Mouse (Mus musculus) liver, adult 2 months (tissue): ENCODE measurements around the gene Kcmf1. TPM values are rescaled to one million over a fixed set of nuclear protein-coding genes. Genes with fewer than 3 reads are reported as not detected.
A peak's percentile ranks its signal among the peaks of the same experiment; 100 is the strongest.

ENCODE experiments used
- DNase-seq: peaks from one replicate; pipeline ENCODE4 v3.0.0-alpha.2; 2011; ENCODE audit warnings: low read depth, low spot score; ENCODE audit errors: extremely low read depth
- H3K27ac ChIP-seq: fragments of 200-500 bp; replicated peaks from 2 replicates; pipeline ENCODE4 v1.5.1; 2012; ENCODE audit warnings: low read depth, mild to moderate bottlenecking, control low read depth, inconsistent platforms, low read length; ENCODE audit not compliant: insufficient read depth
- H3K27me3 ChIP-seq: fragments of 200-500 bp; 2 replicates; pipeline ENCODE4 v1.6.1; 2012; ENCODE audit warnings: mild to moderate bottlenecking, moderate library complexity, low read length, inconsistent platforms; ENCODE audit not compliant: control insufficient read depth, insufficient read depth
- H3K36me3 ChIP-seq: fragments of 200-500 bp; 2 replicates; pipeline ENCODE4 v1.6.1; 2012; ENCODE audit warnings: low read length, inconsistent platforms; ENCODE audit not compliant: control insufficient read depth, insufficient read depth
- H3K4me1 ChIP-seq: fragments of 200-500 bp; 2 replicates; pipeline ENCODE4 v1.6.1; 2011; ENCODE audit warnings: low read length; ENCODE audit not compliant: control insufficient read depth, insufficient read depth
- H3K4me3 ChIP-seq: fragments of 200-500 bp; 2 replicates; pipeline ENCODE4 v1.5.1; 2011; ENCODE audit warnings: low read depth, mild to moderate bottlenecking, control low read depth, low read length, moderate library complexity; ENCODE audit not compliant: insufficient read depth
- H3K79me2 ChIP-seq: fragments of 200-500 bp; 2 replicates; pipeline ENCODE4 v1.6.1; 2012; ENCODE audit warnings: inconsistent platforms, mild to moderate bottlenecking, low read length, moderate library complexity; ENCODE audit not compliant: control insufficient read depth, insufficient read depth
- H3K9ac ChIP-seq: fragments of 200-500 bp; 2 replicates; pipeline ENCODE4 v1.6.1; 2012; ENCODE audit warnings: low read depth, mild to moderate bottlenecking, control low read depth, inconsistent platforms, low read length
- CTCF ChIP-seq: fragments of 200-500 bp; IDR thresholded peaks from 2 replicates; pipeline ENCODE4 v1.5.1; 2011; ENCODE audit warnings: low read depth, low read length, control low read depth
- POLR2A ChIP-seq: fragments of 200-500 bp; IDR thresholded peaks from 2 replicates; pipeline ENCODE4 v1.6.1; 2011; ENCODE audit warnings: low read length, control low read depth; ENCODE audit not compliant: insufficient read depth; ENCODE audit errors: extremely low read depth
- WGBS: fragments of 180-500 bp; shearing (Covaris S2); methylation state at CpG from one replicate; pipeline ENCODE4 v1.1.7; 2018; 5-methylcytosine and 5-hydroxymethylcytosine counted together
- polyA plus RNA-seq: library from polyadenylated mRNA; depleted of rRNA; stranded (reverse); fragments of >200 nt; gene quantifications from 2 replicates; pipeline ENCODE4 v1.2.3, GENCODE M21; 2012
- total RNA-seq: library from RNA; depleted of rRNA; stranded (reverse); fragments of >200 nt; gene quantifications from 2 replicates; pipeline ENCODE4 v1.2.3, GENCODE M21; 2014

Gene Kcmf1
- total and polyA plus RNA-seq, 2 experiments, result 38.6 to 107 TPM

DNA sequence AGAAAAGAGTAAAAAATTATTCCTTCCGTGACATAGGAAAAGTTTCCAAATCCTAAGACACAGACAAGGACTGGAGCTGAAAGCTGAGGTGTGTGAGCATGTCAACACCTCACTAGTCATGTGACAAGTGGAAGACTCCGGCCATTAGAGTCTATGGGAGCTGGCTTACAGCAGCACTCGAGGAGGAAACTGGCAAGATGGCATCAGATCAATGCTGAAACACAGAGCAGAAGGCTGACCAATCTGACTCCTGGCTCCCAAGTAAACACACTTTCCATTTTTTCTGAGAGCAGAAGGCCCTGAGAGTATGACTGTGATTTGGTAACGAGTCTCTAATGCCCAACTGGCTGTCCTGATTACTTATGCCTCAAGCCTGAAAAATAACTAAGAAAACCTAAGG, 47.6 kb downstream of the Kcmf1 start:
- 39% methylated on average over 4 of the region's 4 CpGs for WGBS
- Histone ChIP-seq H3K9ac (no peak overlapping the region), H3K4me1 (peaks cover 5% of the 10 kb centered on the region; the same call in 1 of the 2 replicates), H3K79me2 (peaks cover 10% of the 10 kb centered on the region; the same call in 1 of the 2 replicates), H3K27me3 (no peaks in the 10 kb centered on the region), H3K27ac (no peak overlapping the region), H3K4me3 (no peak overlapping the region), H3K36me3 (peaks cover 55% of the 10 kb centered on the region)
- TF ChIP-seq CTCF, result no peak
- TF ChIP-seq POLR2A, result no peak
- peak; percentile 33 for DNase-seq

DNA sequence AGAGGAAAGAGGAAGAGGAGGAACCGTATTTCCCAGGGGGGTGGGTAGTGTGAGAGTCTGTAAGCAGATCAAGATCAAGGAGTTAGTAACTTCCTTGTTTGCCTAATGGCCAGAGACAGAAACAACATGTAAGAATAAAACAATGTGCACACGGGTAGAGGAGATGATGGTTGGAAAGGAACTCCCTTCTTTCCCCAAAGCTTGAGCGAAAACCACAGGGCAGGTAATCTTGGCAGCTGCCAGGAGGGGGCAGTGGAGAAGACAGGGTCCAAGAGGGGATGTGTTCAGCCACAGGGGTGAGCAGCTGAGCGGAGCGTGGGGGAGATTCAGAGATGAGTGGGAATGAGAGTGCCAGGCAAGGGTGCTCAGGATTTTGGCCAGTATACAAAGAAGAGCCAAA, 48.1 kb downstream of the Kcmf1 start:
- DNase-seq, result no peak
- Histone ChIP-seq H3K27me3 (no peaks in the 10 kb centered on the region), H3K36me3 (peaks cover 55% of the 10 kb centered on the region)

DNA sequence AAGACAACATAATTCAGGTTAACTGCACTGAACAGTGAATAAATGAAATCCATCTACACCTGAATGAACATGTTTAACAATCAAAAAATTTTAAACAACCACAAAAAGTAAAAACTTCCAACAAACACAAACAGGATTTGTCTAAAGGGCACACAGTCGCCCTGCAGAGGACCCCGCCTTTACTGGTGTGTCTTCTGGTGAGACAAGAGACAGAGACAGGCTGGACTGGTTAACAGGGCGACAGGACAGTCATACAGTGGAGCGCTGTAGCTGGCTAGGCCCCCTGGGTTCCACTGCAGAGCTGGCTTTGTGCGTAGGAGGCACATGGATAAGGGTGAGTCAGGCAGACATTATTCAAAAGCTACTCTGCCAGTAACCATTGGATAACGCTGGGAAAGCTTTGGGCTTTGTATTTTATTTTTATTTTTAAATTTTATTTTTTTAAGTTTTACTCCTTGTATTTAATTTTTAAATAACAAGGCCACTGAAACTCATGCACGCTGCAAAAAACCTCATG, 57.7 kb downstream of the Kcmf1 start:
- H3K27me3 ChIP-seq, result no peaks in the 10 kb centered on the region
- no peaks in the 10 kb centered on the region for H3K4me1 ChIP-seq
- no peak overlapping the region for H3K27ac ChIP-seq
- H3K36me3 ChIP-seq, result peaks cover 45% of the 10 kb centered on the region
- H3K4me3 ChIP-seq, result no peak overlapping the region
- TF ChIP-seq POLR2A (no peak), CTCF (no peak)
- WGBS, result 94% methylated on average over 7 of the region's 7 CpGs
- no peaks in the 10 kb centered on the region for H3K79me2 ChIP-seq
- no peak overlapping the region for H3K9ac ChIP-seq
- DNase-seq, result no peak

More for the DNA sequence above, 48.1 kb downstream of the Kcmf1 start:
- Histone ChIP-seq H3K4me3 (no peak overlapping the region), H3K79me2 (peaks cover 10% of the 10 kb centered on the region; the same call in 1 of the 2 replicates), H3K9ac (no peak overlapping the region), H3K27ac (no peak overlapping the region; the same call in 1 of the 2 replicates), H3K4me1 (peaks cover 5% of the 10 kb centered on the region; the same call in 1 of the 2 replicates)
- WGBS, result 89% methylated on average over 5 of the region's 5 CpGs
- TF ChIP-seq POLR2A (no peak), CTCF (peak; percentile 67)

DNA sequence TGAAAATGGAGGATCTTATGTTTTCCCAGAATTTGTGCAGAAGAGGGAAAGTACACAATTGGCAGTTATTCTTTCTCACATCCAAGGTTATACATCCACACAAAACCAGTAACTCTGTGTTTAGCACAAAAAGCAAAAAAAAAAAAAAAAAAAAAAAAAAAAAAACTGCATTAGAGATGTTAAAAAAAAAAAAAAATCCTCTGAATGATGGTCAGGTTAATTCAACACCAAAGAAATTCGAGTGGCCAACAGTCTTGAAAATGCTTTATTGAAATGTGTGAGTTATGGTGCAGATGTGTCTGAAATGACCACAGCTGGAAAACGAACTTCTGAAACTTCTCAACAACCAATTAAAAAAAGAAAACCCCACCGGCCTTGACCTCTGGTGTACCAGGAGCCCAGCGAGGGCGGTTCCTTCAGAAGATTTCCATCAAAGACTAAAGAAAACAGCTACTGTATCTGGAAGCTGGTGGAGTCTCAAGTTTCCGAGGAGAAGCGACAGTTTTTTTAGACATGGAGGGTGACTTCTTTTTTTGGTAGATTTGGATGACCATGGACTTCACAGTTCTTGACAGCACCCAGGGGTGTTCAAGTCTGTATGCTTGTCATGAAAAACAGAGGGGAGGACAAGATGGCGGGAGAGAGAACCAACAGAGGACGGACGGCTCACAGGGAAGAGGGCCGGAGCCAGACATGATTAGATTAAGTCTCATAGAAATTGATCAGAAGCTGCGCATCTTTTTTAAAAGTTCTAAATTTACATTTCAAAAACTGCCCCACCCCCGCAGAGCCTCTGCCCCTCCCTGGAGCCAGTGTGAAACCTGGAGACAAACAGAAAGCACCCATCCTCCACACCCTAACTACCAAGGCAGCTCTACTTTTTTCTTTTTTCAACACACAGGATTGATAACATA, 58.7 kb downstream of the Kcmf1 start:
- H3K36me3 ChIP-seq, result peaks cover 37% of the 10 kb centered on the region
- WGBS, result 92% methylated on average over 13 of the region's 13 CpGs
- no peak for DNase-seq

DNA sequence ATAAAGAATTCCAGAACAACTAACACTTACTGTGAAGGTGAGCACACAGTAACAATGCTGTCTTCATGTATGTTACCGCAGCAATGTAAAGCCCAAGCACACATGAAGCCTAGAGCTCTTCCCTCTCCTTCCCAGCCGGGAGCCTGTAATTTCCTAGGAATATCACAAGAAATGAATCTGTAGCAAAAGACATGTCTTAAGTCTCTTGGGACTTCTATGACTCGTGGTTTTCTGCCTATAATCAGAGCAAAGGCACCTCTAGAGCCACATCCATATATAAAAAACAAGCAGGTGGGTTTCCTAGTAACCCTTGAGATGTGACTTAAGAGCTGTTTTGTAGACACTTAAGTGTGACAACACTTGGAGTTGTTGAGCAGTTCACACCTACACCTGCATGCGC, 62.0 kb downstream of the Kcmf1 start:
- no peak for DNase-seq
- Histone ChIP-seq H3K79me2 (no peaks in the 10 kb centered on the region), H3K36me3 (peaks cover 16% of the 10 kb centered on the region), H3K9ac (no peak overlapping the region), H3K4me1 (no peaks in the 10 kb centered on the region), H3K27me3 (no peaks in the 10 kb centered on the region), H3K4me3 (no peak overlapping the region), H3K27ac (no peak overlapping the region)
- no peak for TF ChIP-seq POLR2A
- TF ChIP-seq CTCF, result no peak
- 95% methylated on average over 4 of the region's 4 CpGs for WGBS

More for the DNA sequence above, 58.7 kb downstream of the Kcmf1 start:
- H3K9ac ChIP-seq, result no peak overlapping the region
- no peaks in the 10 kb centered on the region for H3K79me2 ChIP-seq
- H3K27me3 ChIP-seq, result no peaks in the 10 kb centered on the region
- no peak overlapping the region for H3K4me3 ChIP-seq
- no peaks in the 10 kb centered on the region for H3K4me1 ChIP-seq
- H3K27ac ChIP-seq, result no peak overlapping the region
- TF ChIP-seq POLR2A (no peak), CTCF (no peak)
